8 mouse cellular contexts compared by ENCODE assay signal in the genomic region with DNA sequence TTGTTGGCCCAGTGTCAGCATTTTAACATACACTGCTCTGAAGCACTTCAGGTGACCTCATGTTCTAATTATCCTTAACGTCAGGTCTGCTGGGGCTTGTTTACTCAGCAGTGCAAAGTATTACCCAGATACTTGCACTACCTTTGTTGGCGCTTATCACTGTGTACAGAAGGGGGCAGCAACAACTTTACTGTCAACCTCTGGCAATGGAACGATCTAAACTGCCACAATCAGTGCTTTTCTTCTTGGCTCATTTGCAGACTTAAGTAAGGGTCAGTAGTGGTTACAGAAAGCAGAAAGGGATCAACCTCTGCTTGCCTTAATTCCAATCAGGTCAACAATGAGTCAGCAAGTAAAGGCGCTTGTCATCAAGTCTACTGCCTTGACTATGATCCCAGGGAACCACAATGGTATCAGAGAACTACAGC. TPM values are rescaled to one million over a fixed set of nuclear protein-coding genes. Genes with fewer than 3 reads are reported as not detected.
DNase-seq lines count a peak whose midpoint lies in the region; ATAC-seq and TF ChIP-seq lines count a peak whose summit lies in the region.

No protein-coding gene starts in this region.

- no peak for TF ChIP-seq POLR2A in kidney, adult 2 months (IDR thresholded peaks at IDR 0.05; ENCODE audit: low read depth, low read length)

- peaks cover 1% of the 10 kb centered on the region; the same call in 1 of the 2 replicates for H3K36me3 ChIP-seq in kidney, adult 2 months (ENCODE audit: control insufficient read depth, insufficient read depth, low read length)
- H3K36me3 ChIP-seq in midbrain, embryonic 16.5 days (ENCODE audit: control insufficient read depth, insufficient read depth, low read length): 0 out of 2 replicates have a peak, but pooled peaks cover 3% of the 10 kb centered on the region

- intact Hi-C loops in gastrocnemius, adult 2 months (cut with DNase I): no loop called here
- intact Hi-C loops in gastrocnemius, postnatal 36 days (cut with DNase I): no loop called here

- no peaks in the 10 kb centered on the region for H3K27me3 ChIP-seq in kidney, adult 2 months (replicated peaks; ENCODE audit: control insufficient read depth, insufficient read depth, low read length)
- no peaks in the 10 kb centered on the region for H3K27me3 ChIP-seq in midbrain, embryonic 16.5 days (ENCODE audit: control insufficient read depth, insufficient read depth, low read depth, low read length)

- no peaks in the 10 kb centered on the region for H3K9me3 ChIP-seq in midbrain, embryonic 16.5 days (replicated peaks; ENCODE audit: control insufficient read depth, low read length, poor library complexity, severe bottlenecking)

- TF ChIP-seq CTCF in gastrocnemius, adult 2 months (IDR thresholded peaks at IDR 0.05): peak; percentile 49
- peak; percentile 31 for TF ChIP-seq CTCF in kidney, adult 2 months (conservative IDR thresholded peaks at IDR 0.05; ENCODE audit: insufficient read depth, insufficient read length, low read depth, low read length)

- peaks cover 24% of the 10 kb centered on the region for H3K4me1 ChIP-seq in kidney, adult 2 months (ENCODE audit: control insufficient read depth, insufficient read depth, low read length)
- H3K4me1 ChIP-seq in midbrain, embryonic 16.5 days (ENCODE audit: control insufficient read depth, insufficient read depth, low read length): peaks cover 34% of the 10 kb centered on the region

- no peak for ATAC-seq in midbrain, embryonic 16.5 days

- no peak overlapping the region for H3K9ac ChIP-seq in midbrain, embryonic 16.5 days (ENCODE audit: low read depth, low read length)

- no peak for DNase-seq in gastrocnemius, adult 2 months
- DNase-seq in gastrocnemius, postnatal 36 days: no peak
- DNase-seq in adipocyte (ENCODE audit: low spot score): peak; percentile 35
- peak; percentile 81 for DNase-seq in kidney, adult 2 months
- peak; percentile 44 for DNase-seq in lung, postnatal 14 days
- DNase-seq in cerebellum, postnatal 14 days: no peak
- DNase-seq in ovary, postnatal 36 days (ENCODE audit: low spot score): no peak

- WGBS in kidney, adult 2 months: 21% methylated on average over 4 of the region's 4 CpGs
- WGBS in midbrain, embryonic 16.5 days: 63% methylated on average over 4 of the region's 4 CpGs

- H3K27ac ChIP-seq in gastrocnemius, adult 2 months: peak overlapping the region; percentile 72
- H3K27ac ChIP-seq in kidney, adult 2 months (ENCODE audit: insufficient read depth, low read depth, low read length): peak overlapping the region; percentile 86
- no peak overlapping the region for H3K27ac ChIP-seq in midbrain, embryonic 16.5 days (ENCODE audit: low read length)

- H3K4me2 ChIP-seq in midbrain, embryonic 16.5 days (ENCODE audit: low read length): no peak overlapping the region

- H3K4me3 ChIP-seq in gastrocnemius, adult 2 months: no peak overlapping the region; the same call in 1 of the 2 replicates
- no peak overlapping the region for H3K4me3 ChIP-seq in kidney, adult 2 months (ENCODE audit: insufficient read depth, low read depth, low read length)
- H3K4me3 ChIP-seq in midbrain, embryonic 16.5 days (ENCODE audit: low read depth, low read length): no peak overlapping the region

RNA-seq across cellular contexts. Expression of a gene that starts 13.8 kb away (rescaled TPM):
- total RNA-seq in gastrocnemius, adult 2 months (2021): 10 to 100 TPM; 27.3 to 27.6 TPM
- 10 to 100 TPM; 21.6 to 27.3 TPM for total RNA-seq in gastrocnemius, postnatal 36 days (2021)
- 14.5 and 15.3 TPM in 2 replicates for polyA plus RNA-seq in kidney, adult 2 months (2012; rRNA removed)
- 109 and 124 TPM in 2 replicates for polyA plus RNA-seq in midbrain, embryonic 16.5 days (2015; fragmentation: Nextera tagmentation; extraction: Ambion mirVana)

RNA-seq across cellular contexts. Expression of a gene that starts 54.0 kb away (rescaled TPM):
- not detected for total RNA-seq in gastrocnemius, adult 2 months (2021)
- not detected for total RNA-seq in gastrocnemius, postnatal 36 days (2021)
- 0.01 and 0.19 TPM in 2 replicates for polyA plus RNA-seq in kidney, adult 2 months (2012; rRNA removed)
- 0.39 and 0.84 TPM in 2 replicates for polyA plus RNA-seq in midbrain, embryonic 16.5 days (2015; fragmentation: Nextera tagmentation; extraction: Ambion mirVana)

Comparison
In these comparisons a context has a peak if more than half of its experiments do, and no peak if none do; other contexts are left out.
1. DNase-seq: peak in adipocyte (single experiment), kidney, adult 2 months (single experiment) and lung, postnatal 14 days (single experiment); none in gastrocnemius, adult 2 months (single experiment), gastrocnemius, postnatal 36 days (0 of 2), cerebellum, postnatal 14 days (0 of 2) and ovary, postnatal 36 days (single experiment).